Mouse (Mus musculus) yolk sac, embryonic 10.5 days (tissue): Measurements from ENCODE around the gene Mis18bp1.
"Not testable (repeated sequence)": the region's sequence is repeated elsewhere in the genome, so short reads cannot be mapped to it uniquely, and the experiment has no call there.

Experiments
- DNase-seq: peaks from one replicate; pipeline ENCODE4 v3.0.0-alpha.2; 2017; ENCODE audit warnings: low spot score

Gene Mis18bp1

GRCm38 (mm10) chr12:65172021-65172951, at the start of gene Mis18bp1:
Gene Mis18bp1, minus strand, starts transcription at chr12:65172604.
- DNase-seq = peak; percentile 96

DNA sequence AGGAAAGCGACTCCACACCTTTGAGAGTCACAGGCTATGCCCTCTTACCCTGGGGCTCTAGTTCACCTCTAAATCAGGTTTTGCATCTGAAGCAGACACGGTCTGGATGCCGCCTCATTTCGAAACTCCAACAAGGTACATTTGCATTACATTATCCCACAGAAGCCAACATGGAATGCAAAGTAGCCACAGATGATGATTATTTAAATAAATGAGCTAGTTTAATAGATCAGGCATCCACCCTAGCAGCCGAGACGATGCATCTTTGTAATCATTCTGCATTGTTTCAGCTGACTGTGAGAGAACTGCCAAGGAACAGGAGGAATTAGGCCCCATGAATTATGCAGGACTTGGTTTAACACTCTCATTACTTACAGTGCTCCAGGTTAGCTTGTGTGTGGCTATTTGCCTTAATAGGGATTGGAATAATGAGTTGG, 44.0 kb upstream of the Mis18bp1 start:
- no peak for DNase-seq

DNA sequence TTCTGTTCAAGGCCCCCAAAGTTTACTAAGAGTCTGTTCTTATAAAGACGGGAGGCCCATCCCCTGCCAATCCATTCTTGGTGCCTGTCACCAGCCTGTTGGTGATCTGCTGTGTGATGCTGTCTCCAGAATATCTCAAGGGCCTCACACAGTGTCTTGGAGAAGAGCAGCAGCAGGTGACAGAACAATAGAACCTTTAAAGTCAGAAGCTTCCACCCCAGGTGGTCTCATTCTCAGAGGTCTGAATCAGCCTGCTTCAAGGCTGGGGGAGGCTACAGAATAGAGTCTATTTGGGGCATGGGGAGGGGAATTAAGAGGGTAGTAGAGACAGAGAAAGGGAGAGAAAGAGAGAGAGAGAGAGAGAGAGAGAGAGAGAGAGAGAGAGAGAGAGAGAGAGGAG, 34.0 kb upstream of the Mis18bp1 start:
- DNase-seq = no peak

DNA sequence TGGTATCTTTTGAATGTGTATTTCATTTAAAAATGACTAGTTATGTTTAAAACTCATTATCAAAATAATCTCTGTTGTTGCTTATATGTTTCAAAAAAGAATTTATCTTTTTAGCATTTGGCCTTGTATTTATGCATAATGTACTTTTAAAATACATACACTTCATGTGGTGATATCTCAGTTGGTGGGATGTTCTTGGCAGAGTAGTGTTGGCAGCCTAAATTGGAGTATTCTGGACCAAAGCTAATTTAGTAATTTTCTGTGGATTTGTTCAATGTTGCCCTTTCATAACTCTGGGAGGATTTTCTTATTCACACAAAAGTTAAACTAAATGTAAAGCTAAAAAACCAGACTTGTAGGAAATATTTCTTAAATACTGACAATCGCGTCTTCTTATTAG, 29.4 kb upstream of the Mis18bp1 start:
- DNase-seq = no peak

DNA sequence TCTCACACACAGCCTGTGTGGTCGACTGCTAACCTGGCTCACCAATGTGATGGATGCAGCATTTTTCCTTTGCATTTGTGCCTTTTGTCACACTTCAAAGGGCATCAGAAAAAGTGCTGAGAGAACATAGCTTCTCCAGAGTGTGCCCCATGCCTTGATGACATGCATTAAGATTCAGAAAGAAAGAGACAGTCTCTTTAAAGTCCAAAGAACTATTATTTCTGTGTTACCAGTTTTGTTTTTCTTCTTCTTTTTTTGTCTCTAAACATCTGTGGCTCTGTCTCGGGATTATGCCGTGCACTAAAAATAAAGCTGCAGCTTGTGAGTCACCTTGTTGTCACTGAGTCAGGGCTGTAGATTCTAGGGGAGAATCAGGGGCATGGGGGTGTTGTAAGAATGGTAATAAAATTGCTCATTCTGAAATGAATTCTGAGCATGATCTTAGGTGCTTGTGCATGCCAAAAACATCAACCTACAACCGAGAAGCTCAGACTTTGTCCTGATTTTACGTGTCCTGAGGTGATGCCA, 21.7 kb upstream of the Mis18bp1 start:
- no peak for DNase-seq

DNA sequence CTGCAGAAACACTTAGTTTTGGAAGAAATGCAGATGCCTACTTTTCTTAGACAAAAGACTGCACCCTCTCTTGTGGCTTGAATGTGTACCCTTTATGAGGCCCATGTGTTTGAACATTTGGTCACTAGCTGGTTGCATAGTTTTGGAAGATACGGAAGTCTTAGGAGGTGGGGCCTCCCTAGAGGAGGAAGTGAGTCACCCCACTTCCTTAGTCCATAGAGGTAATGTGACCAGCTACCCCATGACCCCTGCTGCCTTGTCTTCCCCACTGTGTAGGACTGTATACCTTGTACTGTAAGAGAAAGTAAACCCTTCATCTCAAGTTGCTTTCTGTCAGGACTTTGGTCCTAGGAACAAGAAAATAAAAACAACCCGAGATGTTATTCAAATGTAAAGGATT, 16.8 kb upstream of the Mis18bp1 start:
- no peak for DNase-seq

DNA sequence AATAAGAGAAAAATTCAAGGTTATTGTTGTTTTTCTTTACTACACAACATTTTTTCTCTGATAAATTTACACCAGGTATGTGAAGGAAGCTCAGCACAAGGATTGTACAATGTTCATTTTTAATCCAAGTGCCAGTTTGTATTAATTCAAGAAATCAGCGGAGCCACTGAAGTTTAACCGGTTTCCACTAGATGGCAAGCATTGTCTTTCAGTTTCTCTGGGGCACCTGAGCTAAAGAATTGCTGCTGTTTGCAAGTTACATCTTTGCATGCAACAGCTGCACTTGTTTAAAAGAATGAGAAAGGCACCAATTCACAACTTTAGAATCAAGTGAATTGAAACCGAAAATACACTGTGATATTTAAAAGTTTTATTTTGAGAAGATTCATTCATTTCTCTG, 15.0 kb upstream of the Mis18bp1 start:
- DNase-seq = no peak

- DNase-seq = no peak
Measured at GRCm38 (mm10) chr12:65173736-65174135, 1.3 kb upstream of the Mis18bp1 start.

GRCm38 (mm10) chr12:65172959-65173358, 555 bp upstream of the Mis18bp1 start:
- DNase-seq = not testable (repeated sequence)

- not testable (repeated sequence) for DNase-seq
Measured at GRCm38 (mm10) chr12:65136121-65136520, 36.3 kb downstream of the Mis18bp1 start.

GRCm38 (mm10) chr12:65119451-65119850, 53.0 kb downstream of the Mis18bp1 start:
- no peak for DNase-seq

GRCm38 (mm10) chr12:65118968-65119367, 53.4 kb downstream of the Mis18bp1 start:
- no peak for DNase-seq

DNA sequence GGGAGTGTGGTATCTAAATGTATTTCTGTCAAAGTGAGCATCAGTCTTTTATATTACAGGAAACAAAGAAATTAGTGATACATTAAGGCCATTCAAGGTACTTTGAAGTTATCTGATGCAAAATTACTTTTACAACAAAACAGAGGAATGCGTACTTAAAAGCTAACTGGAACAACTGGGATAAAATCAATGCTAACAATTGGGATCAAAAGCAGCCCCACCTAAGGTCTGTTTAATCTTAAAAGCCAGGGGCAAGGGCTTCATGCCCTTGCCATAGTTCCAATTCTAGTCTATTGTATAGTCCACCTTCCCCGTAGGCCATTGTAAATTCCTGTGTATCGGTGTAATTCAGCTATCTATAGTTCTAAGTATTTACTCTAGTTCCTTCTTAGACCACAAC, 57.4 kb downstream of the Mis18bp1 start:
- not testable (repeated sequence) for DNase-seq

DNA sequence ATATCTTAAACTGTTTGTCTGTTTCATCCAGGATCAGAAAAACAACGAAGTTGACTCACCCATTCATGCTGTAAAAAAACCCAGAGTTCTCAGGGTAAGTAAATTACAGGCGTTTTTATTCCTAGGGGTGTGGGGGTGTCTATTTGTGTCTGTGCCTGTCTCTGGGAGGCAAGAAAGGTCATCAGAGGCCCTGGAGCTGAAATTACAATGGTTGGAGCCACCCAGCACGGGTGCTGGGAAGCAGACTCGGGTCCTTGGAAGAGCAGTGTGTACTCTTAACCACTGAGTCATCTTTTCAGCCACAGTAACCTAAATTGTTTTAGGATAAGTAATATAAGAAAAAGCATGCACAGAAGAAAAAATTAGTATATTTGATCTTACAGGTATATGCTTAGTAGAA, 58.5 kb downstream of the Mis18bp1 start:
- no peak for DNase-seq

DNA sequence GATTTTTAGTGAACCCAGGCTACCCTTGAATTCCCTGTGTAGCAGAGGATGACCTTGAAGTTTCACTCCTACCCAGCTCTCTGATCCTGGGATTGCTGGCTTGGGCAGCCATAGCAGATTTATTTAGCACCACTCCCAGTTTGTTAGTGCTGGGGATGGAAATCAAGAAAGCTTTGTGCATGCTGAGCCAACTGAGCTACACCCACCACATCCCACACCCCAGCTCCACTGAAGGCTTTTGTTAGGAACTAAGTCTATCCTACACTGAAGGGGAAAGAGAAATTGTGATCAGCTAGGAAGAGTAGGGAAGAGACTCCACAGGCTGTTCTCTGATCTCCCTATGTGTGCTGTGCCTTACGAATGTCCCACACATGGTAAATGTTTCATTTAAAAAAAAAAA, 59.6 kb downstream of the Mis18bp1 start:
- DNase-seq = no peak

- no peak for DNase-seq
Measured at GRCm38 (mm10) chr12:65111503-65111902, 60.9 kb downstream of the Mis18bp1 start.

DNA sequence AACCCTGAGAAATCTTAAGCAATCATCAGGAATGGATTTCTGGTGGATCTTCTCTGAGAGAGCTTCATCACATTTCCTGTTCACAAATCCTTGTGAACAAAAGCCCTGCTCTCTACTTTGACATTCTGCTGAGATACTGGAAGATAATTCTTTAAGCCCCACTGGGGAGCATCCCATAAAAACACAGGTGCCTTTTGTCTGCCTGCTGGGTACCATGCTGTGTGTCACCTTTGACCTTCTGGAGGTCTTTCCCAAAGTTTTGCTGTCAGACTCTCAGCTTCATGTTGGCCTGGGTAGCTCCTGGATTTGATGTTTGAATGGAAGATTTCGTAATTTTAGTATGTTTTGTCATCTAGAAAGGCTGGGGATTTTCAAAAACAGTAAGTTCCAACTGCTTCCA, 63.7 kb downstream of the Mis18bp1 start:
- DNase-seq = no peak
